Mouse (Mus musculus) lung, postnatal 0 days (tissue): ENCODE data around the gene Pik3r3. TPM values are rescaled to one million over a fixed set of nuclear protein-coding genes. Genes with fewer than 3 reads are reported as not detected.
"Not testable (repeated sequence)": the region's sequence is repeated elsewhere in the genome, so short reads cannot be mapped to it uniquely, and the experiment has no call there.

ENCODE experiments used
- ATAC-seq: fragments of 200-750 bp; cut with Nextera tagmentation; 2 replicates; pipeline ENCODE4 v1.8.0; 2017; ENCODE audit warnings: moderate library complexity
- DNase-seq: peaks from one replicate; pipeline ENCODE4 v3.0.0-alpha.2; 2016; ENCODE audit warnings: low spot score
- H3K27ac ChIP-seq: fragments of 300-500 bp; sonication (generic); 2 replicates; pipeline ENCODE4 v1.5.1; 2014; ENCODE audit warnings: antibody characterized with exemption, mild to moderate bottlenecking, low read length, mixed read lengths
- H3K27me3 ChIP-seq: fragments of 300-500 bp; sonication (generic); replicated peaks from 2 replicates; pipeline ENCODE4 v1.6.1; 2014; ENCODE audit warnings: low read length, mixed read lengths; ENCODE audit not compliant: insufficient read depth
- H3K36me3 ChIP-seq: fragments of 300-500 bp; sonication (generic); 2 replicates; pipeline ENCODE4 v1.6.1; 2014; ENCODE audit warnings: low read length, mixed read lengths; ENCODE audit not compliant: insufficient read depth
- H3K4me1 ChIP-seq: fragments of 300-500 bp; sonication (generic); 2 replicates; pipeline ENCODE4 v1.6.1; 2014; ENCODE audit warnings: antibody characterized with exemption, low read depth, low read length, mixed read lengths; ENCODE audit not compliant: insufficient read depth
- H3K4me2 ChIP-seq: fragments of 300-500 bp; sonication (generic); replicated peaks from 2 replicates; pipeline ENCODE4 v1.6.1; 2014; ENCODE audit warnings: low read depth, mild to moderate bottlenecking, low read length, moderate library complexity, mixed read lengths
- H3K4me3 ChIP-seq: fragments of 300-500 bp; sonication (generic); 2 replicates; pipeline ENCODE4 v1.5.1; 2014; ENCODE audit warnings: low read depth, low read length
- H3K9ac ChIP-seq: fragments of 300-500 bp; sonication (generic); replicated peaks from 2 replicates; pipeline ENCODE4 v1.6.1; 2014; ENCODE audit warnings: low read depth, mild to moderate bottlenecking
- H3K9me3 ChIP-seq: fragments of 300-500 bp; sonication (generic); 2 replicates; pipeline ENCODE4 v1.6.1; 2016; ENCODE audit warnings: low read length, mixed read lengths
- CTCF ChIP-seq: IDR thresholded peaks from 2 replicates; pipeline ENCODE4 v1.5.1; 2016; ENCODE audit warnings: antibody characterized with exemption, mild to moderate bottlenecking
- EP300 ChIP-seq: IDR thresholded peaks from 2 replicates; pipeline ENCODE4 v1.6.1; 2016; ENCODE audit warnings: antibody characterized with exemption, mild to moderate bottlenecking, control low read depth
- WGBS: fragments of 180-500 bp; shearing (Covaris S2); extraction: QIAGEN DNeasy Blood & Tissue Kit; methylation state at CpG from one replicate; pipeline ENCODE4 v1.1.7; 2014; 5-methylcytosine and 5-hydroxymethylcytosine counted together
- polyA plus RNA-seq: library from polyadenylated mRNA; unstranded; fragments of >200 nt; fragmentation: Nextera tagmentation; extraction: Ambion mirVana; gene quantifications from 2 replicates; pipeline ENCODE4 v1.2.1, GENCODE M21; 2015

Gene Pik3r3
- polyA plus RNA-seq, 1 experiment from 2014 or later = 10.0 TPM

- Histone ChIP-seq H3K4me2 (no peak overlapping the region), H3K9ac (no peak overlapping the region), H3K4me3 (no peak overlapping the region), H3K4me1 (no peaks in the 10 kb centered on the region), H3K9me3 (no peaks in the 10 kb centered on the region), H3K27me3 (no peaks in the 10 kb centered on the region), H3K36me3 (no peaks in the 10 kb centered on the region), H3K27ac (no peak overlapping the region)
- TF ChIP-seq CTCF (0 out of 2 replicates have a peak, but pooled peaks have one; percentile 9), EP300 (no peak)
- ATAC-seq (no peak), DNase-seq (no peak)
- 85% methylated on average over 2 of the region's 2 CpGs for whole genome bisulfite sequencing
Measured at GRCm38 (mm10) chr4:116215895-116216605, 5.4 kb upstream of the Pik3r3 start.

GRCm38 (mm10) chr4:116217046-116217445, 4.4 kb upstream of the Pik3r3 start:
- TF ChIP-seq CTCF = no peak
- no peak for TF ChIP-seq EP300
- Histone ChIP-seq H3K9ac (no peak overlapping the region), H3K4me2 (no peak overlapping the region), H3K36me3 (no peaks in the 10 kb centered on the region), H3K27me3 (no peaks in the 10 kb centered on the region), H3K27ac (no peak overlapping the region), H3K4me1 (no peaks in the 10 kb centered on the region), H3K9me3 (no peaks in the 10 kb centered on the region), H3K4me3 (no peak overlapping the region)
- DNase-seq (no peak), ATAC-seq (no peak)
- WGBS = 27% methylated on average over 2 of the region's 2 CpGs

GRCm38 (mm10) chr4:116217661-116218060, 3.8 kb upstream of the Pik3r3 start:
- not testable (repeated sequence) for H3K36me3 ChIP-seq

GRCm38 (mm10) chr4:116219056-116219455, 2.4 kb upstream of the Pik3r3 start:
- no peaks in the 10 kb centered on the region for H3K4me1 ChIP-seq
- no peak overlapping the region for H3K9ac ChIP-seq
- H3K27ac ChIP-seq = no peak overlapping the region
- H3K4me3 ChIP-seq = no peak overlapping the region
- no peak overlapping the region for H3K4me2 ChIP-seq
- no peaks in the 10 kb centered on the region for H3K27me3 ChIP-seq
- DNase-seq (no peak), ATAC-seq (no peak)
- 74% methylated on average over 1 of the region's 1 CpGs for WGBS
- no peaks in the 10 kb centered on the region for H3K36me3 ChIP-seq
- TF ChIP-seq EP300 (no peak), CTCF (no peak)
- no peaks in the 10 kb centered on the region for H3K9me3 ChIP-seq

More at GRCm38 (mm10) chr4:116217661-116218060, 3.8 kb upstream of the Pik3r3 start:
- ATAC-seq, H3K4me3 ChIP-seq, H3K27me3 ChIP-seq, H3K9me3 ChIP-seq, H3K4me2 ChIP-seq, H3K27ac ChIP-seq, DNase-seq, H3K4me1 ChIP-seq, H3K9ac ChIP-seq: not testable (repeated sequence)
- WGBS = 92% methylated on average over 1 of the region's 1 CpGs

- ATAC-seq = no peak
- peak overlapping the region; percentile 95 for H3K27ac ChIP-seq
- DNase-seq = peak; percentile 18
- no peaks in the 10 kb centered on the region for H3K4me1 ChIP-seq
- peak overlapping the region; percentile 84 for H3K4me2 ChIP-seq
- H3K9me3 ChIP-seq = no peaks in the 10 kb centered on the region
- TF ChIP-seq EP300 (no peak), CTCF (no peak)
- no peaks in the 10 kb centered on the region for H3K27me3 ChIP-seq
- H3K4me3 ChIP-seq = peak overlapping the region; percentile 67
- H3K9ac ChIP-seq = peak overlapping the region; percentile 66
- 7% methylated on average over 6 of the region's 6 CpGs for WGBS
- H3K36me3 ChIP-seq = no peaks in the 10 kb centered on the region
Measured at GRCm38 (mm10) chr4:116220071-116220650, 1.3 kb upstream of the Pik3r3 start.

- Histone ChIP-seq H3K9ac (peak overlapping the region; percentile 66), H3K36me3 (no peaks in the 10 kb centered on the region), H3K4me2 (peak overlapping the region; percentile 84), H3K27ac (peak overlapping the region; percentile 95), H3K4me1 (no peaks in the 10 kb centered on the region), H3K9me3 (no peaks in the 10 kb centered on the region), H3K27me3 (no peaks in the 10 kb centered on the region), H3K4me3 (peak overlapping the region; percentile 67)
- TF ChIP-seq EP300 (no peak), CTCF (no peak)
- peak; percentile 53 for ATAC-seq
- WGBS = 5% methylated on average over 19 of the region's 26 CpGs
- no peak for DNase-seq
Measured at GRCm38 (mm10) chr4:116220780-116221139, 658 bp upstream of the Pik3r3 start.
